Mouse (Mus musculus): ENCODE measurements around the gene Rpap3. TPM values are rescaled to one million over a fixed set of nuclear protein-coding genes. Genes with fewer than 3 reads are reported as not detected.

The Rpap3 gene
- total and polyA plus RNA-seq, 3 experiments, result 84.4 to 98.4 (median 85.7) TPM

DNA sequence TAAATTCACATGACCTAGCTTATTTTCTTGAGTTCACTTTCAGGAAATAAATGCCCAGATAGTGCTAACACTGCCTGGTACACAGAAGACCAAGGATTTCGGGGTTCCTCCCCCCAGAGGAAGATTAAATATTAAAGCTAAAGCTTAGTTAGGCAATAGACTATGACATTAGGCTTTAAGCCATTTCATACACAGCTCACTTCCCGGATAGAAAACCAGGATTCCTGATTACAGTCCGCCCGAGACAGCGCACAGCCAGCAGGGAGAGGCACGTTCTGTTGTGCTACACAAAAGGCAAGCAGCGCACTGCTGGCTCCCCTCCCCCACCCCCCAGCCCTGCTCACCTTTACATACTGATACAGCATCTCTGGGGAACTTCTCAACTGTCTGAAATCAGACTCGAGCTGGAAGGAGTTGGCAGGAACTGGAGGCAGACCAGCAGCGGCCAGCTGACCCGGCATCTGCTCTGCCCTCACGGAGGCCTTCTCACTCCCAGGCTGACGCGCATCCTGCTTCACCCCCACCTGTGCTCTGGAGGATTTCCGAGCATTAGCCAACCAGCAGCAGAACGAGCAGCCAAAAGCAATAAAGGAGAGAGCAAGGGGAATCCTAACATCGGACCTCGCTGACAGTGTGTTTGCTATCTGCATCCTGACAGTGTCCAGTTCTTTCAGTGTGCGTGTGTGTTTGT lies 25.5 kb downstream of the Rpap3 start:
- Histone ChIP-seq H3K4me1 (ENCODE audit: control insufficient read depth in 1 of 2, insufficient read depth in 2 of 2, low read length in 2 of 2) (no peaks in the 10 kb centered on the region), H3K9ac (ENCODE audit: control insufficient read depth, low read depth, low read length, poor library complexity, severe bottlenecking) (no peak overlapping the region), H3K27me3 (ENCODE audit: control insufficient read depth in 1 of 2, insufficient read depth in 2 of 2, low read length in 2 of 2) (no peaks in the 10 kb centered on the region), H3K79me2 (ENCODE audit: control insufficient read depth, insufficient read depth, low read length, poor library complexity) (no peaks in the 10 kb centered on the region), H3K4me3 (ENCODE audit: control insufficient read depth in 1 of 2, insufficient read depth in 1 of 2, low read depth in 2 of 2, low read length in 2 of 2) (no peak overlapping the region), H3K27ac (ENCODE audit: control insufficient read depth, low read depth, low read length) (no peak overlapping the region), H3K9me3 (replicated peaks; ENCODE audit: insufficient read depth, low read length) (no peaks in the 10 kb centered on the region), H3K36me3 (ENCODE audit: control insufficient read depth in 1 of 2, insufficient read depth in 2 of 2, low read length in 2 of 2) (peaks cover 0 to 46% of the 10 kb centered on the region in 2 experiments; a peak in 2 of 4 replicates)
- TF ChIP-seq RAD21 (IDR thresholded peaks at IDR 0.05; ENCODE audit: low read depth, low read length), result no peak
- no peak for DNase-seq (ENCODE audit: low read depth, low spot score)

DNA sequence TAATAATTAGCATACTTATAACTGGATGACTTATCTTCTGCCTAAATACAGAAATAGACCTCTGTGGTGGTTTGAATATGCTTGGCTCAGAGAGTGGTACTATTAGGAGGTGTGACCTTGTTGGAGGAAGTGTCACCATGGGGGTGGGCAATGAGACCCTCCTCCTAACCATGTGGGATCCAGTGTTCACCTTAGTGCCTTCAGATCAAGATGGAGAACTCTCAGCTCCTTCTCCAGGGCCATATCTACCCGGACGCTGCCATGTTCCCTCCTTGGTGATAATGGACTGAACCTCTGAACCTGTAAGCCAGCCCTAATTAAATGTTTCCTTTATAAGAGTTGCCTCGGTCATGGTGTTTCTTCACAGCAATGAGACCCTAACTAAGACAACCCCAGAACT lies 28.3 kb downstream of the Rpap3 start:
- no peaks in the 10 kb centered on the region for H3K9me3 ChIP-seq (replicated peaks; ENCODE audit: insufficient read depth, low read length)
- peaks cover 0 to 38% of the 10 kb centered on the region in 2 experiments; a peak in 2 of 4 replicates for H3K36me3 ChIP-seq (ENCODE audit: control insufficient read depth in 1 of 2, insufficient read depth in 2 of 2, low read length in 2 of 2)
- no peak for DNase-seq (ENCODE audit: low read depth, low spot score)
- H3K4me1 ChIP-seq (ENCODE audit: control insufficient read depth in 1 of 2, insufficient read depth in 2 of 2, low read length in 2 of 2), result no peaks in the 10 kb centered on the region
- TF ChIP-seq SMC3 (IDR thresholded peaks at IDR 0.05; ENCODE audit: low read depth, low read length), result no peak
- no peak for TF ChIP-seq MYB (IDR thresholded peaks at IDR 0.05; ENCODE audit: low read depth, low read length)
- TF ChIP-seq POLR2AphosphoS5 (IDR thresholded peaks at IDR 0.05; ENCODE audit: borderline replicate concordance, low read depth, low read length), result no peak
- TF ChIP-seq MAFK (IDR thresholded peaks at IDR 0.05; ENCODE audit: borderline replicate concordance, low read depth, low read length), result no peak
- TF ChIP-seq TCF12 (IDR thresholded peaks at IDR 0.05; ENCODE audit: low read depth, low read length), result no peak
- no peak for TF ChIP-seq MEF2A (IDR thresholded peaks at IDR 0.05; ENCODE audit: extremely low read depth, insufficient replicate concordance, low read depth, low read length, poor library complexity, severe bottlenecking)
- no peak for TF ChIP-seq ZKSCAN1 (IDR thresholded peaks at IDR 0.05; ENCODE audit: low read depth, low read length)
- no peak for TF ChIP-seq POLR2A (IDR thresholded peaks at IDR 0.05; ENCODE audit: control insufficient read depth in 1 of 2, insufficient read depth in 1 of 2, low read depth in 1 of 2, low read length in 2 of 2, poor library complexity in 1 of 2)
- TF ChIP-seq POLR2AphosphoS2 (IDR thresholded peaks at IDR 0.05; ENCODE audit: low read length), result no peak
- TF ChIP-seq EP300 (IDR thresholded peaks at IDR 0.05; ENCODE audit: low read depth in 1 of 2, low read length in 2 of 2), result no peak
- no peak for TF ChIP-seq CHD2 (IDR thresholded peaks at IDR 0.05; ENCODE audit: low read length)
- TF ChIP-seq NELFE (IDR thresholded peaks at IDR 0.05; ENCODE audit: low read depth, low read length), result no peak
- no peak for TF ChIP-seq ELF1 (IDR thresholded peaks at IDR 0.05; ENCODE audit: low read depth, low read length)
- no peak for TF ChIP-seq ETS1 (IDR thresholded peaks at IDR 0.05; ENCODE audit: low read depth, low read length)
- TF ChIP-seq JUND (IDR thresholded peaks at IDR 0.05; ENCODE audit: low read depth, low read length), result no peak
- TF ChIP-seq USF2 (IDR thresholded peaks at IDR 0.05; ENCODE audit: borderline replicate concordance in 1 of 2, insufficient read depth in 1 of 2, low read depth in 1 of 2, low read length in 2 of 2), result no peak
- no peak for TF ChIP-seq ZNF384 (IDR thresholded peaks at IDR 0.05; ENCODE audit: low read depth, low read length)
- no peaks in the 10 kb centered on the region for H3K27me3 ChIP-seq (ENCODE audit: control insufficient read depth in 1 of 2, insufficient read depth in 2 of 2, low read length in 2 of 2)
- H3K27ac ChIP-seq (ENCODE audit: control insufficient read depth, low read depth, low read length), result no peak overlapping the region
- no peak overlapping the region for H3K4me3 ChIP-seq (ENCODE audit: control insufficient read depth in 1 of 2, insufficient read depth in 1 of 2, low read depth in 2 of 2, low read length in 2 of 2)
- no peak overlapping the region for H3K9ac ChIP-seq (ENCODE audit: control insufficient read depth, low read depth, low read length, poor library complexity, severe bottlenecking)
- no peaks in the 10 kb centered on the region for H3K79me2 ChIP-seq (ENCODE audit: control insufficient read depth, insufficient read depth, low read length, poor library complexity)
